Mouse (Mus musculus): ENCODE results near the gene Gm5105.

Gene Gm5105

GRCm38 (mm10) chr3:138069756-138070511 is 2.7 kb upstream of the Gm5105 start:
- no peak for DNase-seq (ENCODE audit: extremely low read depth, low read depth)

DNA sequence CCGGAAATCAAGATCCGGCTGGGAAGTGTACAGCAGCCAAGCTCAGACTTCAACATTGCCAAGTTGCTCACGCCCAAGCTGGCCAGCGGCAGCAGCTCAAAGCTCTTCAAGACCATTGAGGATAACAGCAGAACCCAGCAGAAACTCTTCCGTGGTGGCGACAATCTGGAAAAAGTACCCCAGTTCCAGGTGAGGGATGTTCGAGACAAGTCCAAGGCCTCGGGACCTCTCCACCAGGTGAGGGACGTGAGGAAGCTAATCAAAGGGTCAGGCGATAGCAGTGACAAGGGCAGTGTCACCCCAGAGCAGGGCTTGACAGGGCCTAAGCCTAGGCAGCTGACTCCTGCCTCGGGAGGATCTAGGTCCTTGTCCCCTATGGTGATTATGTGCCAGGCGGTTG is 915 bp upstream of the Gm5105 start:
- no peak for DNase-seq (ENCODE audit: extremely low read depth, low read depth)

DNA sequence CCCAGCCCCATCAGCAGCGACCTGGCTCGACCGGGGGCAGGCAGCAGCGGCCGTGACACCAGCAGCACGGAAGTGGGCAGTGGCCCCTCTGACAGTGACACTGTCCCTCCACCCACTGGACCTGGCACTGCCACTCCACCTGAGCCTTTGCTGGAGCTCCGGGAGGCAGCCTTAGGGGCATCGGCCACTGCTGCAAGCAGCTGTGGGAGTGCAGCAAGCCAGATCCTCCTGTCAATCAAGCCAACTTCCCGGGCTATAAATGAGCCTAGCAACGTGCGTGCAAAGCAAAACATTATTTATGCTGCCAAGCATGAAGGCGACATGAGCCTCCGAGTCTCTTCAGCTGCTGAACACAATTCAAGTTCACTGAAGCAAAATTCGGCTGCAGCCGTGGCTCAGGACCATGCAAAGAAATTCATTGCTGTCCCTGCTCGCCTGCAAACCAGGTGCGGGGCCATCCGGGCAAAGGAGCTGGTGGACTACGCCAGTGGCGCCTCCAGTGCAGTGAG is 786 bp downstream of the Gm5105 start:
- no peak for DNase-seq (ENCODE audit: extremely low read depth, low read depth)

DNA sequence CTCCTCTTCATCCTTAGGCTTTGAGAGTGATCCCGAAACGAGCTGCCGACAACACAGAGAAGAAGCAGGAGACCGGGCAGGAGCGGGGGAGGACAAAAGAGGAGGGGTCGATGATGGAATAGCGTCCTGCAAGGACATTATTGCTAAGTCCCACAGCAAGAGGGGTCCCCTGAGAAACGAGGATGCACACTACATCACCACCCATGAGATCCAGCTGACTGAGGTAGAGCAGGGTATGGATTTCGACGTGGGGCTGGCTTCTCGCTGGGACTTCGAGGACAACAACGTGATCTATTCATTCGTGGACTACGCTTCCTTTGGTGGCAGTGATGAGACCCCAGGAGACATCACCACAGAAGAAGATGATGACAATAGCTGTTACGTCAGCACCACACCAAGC is 1.3 kb downstream of the Gm5105 start:
- DNase-seq (ENCODE audit: extremely low read depth, low read depth) = no peak

DNA sequence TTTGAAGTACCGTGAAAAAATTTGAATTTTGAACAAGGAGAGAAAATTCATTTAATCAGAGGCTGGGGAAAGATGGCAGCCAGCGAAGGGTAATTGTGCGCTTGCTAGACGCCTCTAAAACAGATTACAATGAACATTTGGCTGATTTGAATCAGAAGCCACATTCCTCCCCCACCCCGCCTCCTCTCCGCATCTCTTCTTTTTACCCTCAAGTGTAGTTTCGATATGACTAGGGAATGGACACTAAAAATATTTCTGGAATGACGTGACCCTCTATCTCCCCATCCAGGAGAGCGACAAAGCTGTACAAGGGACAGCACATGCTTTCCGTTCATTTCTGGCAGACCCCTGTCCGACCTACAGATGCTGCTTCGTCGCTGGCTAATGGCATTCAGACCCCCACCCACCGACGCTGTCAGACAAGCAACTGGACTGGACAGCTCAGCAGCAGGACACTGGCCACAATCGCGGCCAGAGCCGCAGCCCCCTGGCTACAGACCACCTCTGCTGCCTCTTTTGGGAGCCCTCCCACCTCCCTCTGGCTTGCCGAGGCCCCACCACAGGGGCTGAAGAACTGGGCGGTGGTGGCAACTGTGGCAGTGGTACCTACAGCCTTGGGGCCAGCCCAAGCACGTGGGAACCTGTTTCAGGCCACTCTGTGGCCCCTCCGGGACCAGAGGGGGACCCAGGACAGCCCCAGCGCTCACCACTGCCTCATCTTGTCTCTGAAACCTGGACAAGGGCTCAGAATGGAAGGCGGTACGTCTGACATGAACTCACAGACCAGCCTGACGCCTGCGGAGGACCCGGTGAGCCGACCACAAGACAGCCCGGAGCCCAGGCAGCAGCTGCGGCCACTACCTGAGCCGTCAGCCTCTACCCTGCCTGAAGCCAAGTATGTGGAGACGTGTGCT is 2.2 kb downstream of the Gm5105 start, which contains the start of gene 1110002E22Rik:
Gene 1110002E22Rik, plus strand, starts transcription at position 321 of the 914 bp plus-strand sequence.
- DNase-seq (ENCODE audit: extremely low read depth, low read depth) = no peak

GRCm38 (mm10) chr3:138063731-138064329 is 3.4 kb downstream of the Gm5105 start:
- no peak for DNase-seq (ENCODE audit: extremely low read depth, low read depth)

DNA sequence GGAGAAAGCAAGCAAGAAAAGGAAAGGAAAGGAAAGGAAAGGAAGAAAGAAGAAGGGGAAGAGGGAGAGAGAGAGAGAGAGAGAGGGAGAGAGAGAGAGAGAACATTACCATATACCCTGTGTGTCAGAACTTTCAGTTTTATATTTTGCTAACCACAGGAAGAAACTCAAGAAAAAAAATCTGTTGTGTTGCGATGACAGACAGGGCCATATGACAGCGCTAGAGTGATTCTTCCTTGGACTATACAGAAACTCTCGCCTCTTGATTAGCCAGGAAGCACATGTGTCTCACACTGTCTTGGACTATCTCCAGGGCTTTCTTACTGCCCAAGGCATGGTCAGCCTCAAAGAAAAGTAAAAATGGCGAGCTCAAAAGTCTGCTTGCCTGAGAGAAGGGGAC is 4.5 kb downstream of the Gm5105 start:
- no peak for DNase-seq (ENCODE audit: extremely low read depth, low read depth)

DNA sequence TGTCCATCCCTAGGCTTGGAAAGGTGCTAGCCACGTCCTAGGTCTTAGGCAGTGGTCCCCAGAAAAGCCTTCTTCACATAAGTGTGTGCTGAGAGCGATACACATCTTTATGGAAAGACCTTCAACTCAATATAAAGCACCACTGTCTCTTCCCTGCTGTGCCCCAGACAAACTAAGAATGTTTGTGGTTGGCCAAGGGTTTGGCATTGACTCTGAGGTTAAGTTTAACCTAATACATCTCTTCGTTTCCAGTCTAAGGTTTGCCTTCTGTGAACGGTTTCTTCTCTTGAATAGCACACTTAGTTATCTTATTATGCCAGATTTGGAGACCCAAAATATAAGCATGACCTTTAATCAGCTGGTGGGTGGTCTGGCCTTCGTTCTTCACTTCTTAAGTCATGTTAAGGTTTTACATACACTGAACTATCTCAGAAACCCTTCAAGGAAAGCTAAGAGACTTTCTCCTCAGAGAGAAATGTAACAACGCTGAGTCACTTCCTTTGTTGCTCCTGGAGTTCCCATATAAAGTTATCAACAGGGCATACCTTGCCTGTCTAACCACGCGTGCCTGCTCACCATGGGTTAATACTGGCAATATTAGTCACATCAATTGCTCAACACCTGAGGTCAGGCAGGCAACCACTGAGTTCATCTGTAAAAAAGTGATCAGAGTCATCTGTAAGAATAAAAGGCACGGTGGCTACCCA is 5.8 kb downstream of the Gm5105 start:
- peak; percentile 49 for DNase-seq (ENCODE audit: extremely low read depth, low read depth)

- peak; percentile 19 for DNase-seq (ENCODE audit: extremely low read depth, low read depth)
Measured at GRCm38 (mm10) chr3:138060429-138060828, 6.8 kb downstream of the Gm5105 start.

DNA sequence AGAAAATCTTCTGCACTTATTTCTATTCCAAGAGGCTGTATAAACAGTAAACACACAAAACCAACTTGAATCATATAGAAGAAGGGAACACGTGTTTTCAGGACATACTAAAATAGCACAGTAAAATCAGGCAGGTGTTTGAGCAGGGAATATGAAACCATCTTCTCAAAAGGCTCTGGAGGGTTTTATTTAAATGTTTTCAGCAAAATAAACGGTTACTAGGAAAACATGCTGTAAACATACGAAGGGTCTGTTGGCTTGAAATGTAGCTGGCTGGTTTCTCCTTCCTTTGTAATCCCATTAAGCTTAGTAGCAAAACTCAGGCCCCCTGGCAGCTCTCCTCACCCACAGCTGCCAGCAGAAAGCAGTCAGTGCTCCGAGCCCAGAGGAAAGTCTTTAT is 9.0 kb downstream of the Gm5105 start:
- DNase-seq (ENCODE audit: extremely low read depth, low read depth) = no peak

DNA sequence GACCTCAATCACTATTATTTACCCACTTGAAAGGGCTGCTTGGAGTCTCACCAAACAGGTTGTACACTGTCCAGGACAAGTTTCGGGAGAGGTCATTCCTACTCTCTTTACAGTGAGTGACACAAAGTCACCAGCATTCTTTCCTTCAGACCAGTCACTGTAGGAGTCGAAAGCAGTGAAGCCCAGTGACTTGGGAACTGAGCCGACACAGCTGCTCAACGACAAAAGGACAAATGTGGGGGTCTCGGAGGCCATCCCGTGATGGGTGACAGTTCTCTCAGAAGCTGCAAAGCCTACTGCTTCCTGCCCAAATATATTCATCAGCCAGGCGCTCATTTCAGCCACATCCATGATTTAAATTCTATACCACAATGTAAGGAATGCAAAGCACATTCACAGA is 10.2 kb downstream of the Gm5105 start:
- DNase-seq (ENCODE audit: extremely low read depth, low read depth) = no peak

DNA sequence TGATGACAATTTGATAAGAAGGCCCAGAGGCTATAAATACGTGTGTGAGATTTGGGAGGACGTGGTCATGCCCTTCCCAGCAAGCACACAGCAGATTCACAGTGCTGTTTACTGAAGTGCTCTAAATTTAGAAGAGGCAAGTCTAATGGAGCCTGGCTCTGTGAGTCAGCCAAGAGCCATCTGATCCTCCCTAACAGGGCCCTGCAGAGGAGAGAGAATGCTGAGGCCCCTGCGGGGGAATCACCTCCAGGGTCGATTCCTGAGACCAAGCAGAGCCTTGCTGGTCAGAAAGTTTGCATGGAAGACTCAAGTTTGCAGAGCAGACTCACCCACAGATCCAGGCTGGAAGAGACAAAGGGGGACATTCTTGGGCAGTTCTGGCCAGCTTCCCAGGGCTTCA is 13.2 kb downstream of the Gm5105 start:
- no peak for DNase-seq (ENCODE audit: extremely low read depth, low read depth)

DNA sequence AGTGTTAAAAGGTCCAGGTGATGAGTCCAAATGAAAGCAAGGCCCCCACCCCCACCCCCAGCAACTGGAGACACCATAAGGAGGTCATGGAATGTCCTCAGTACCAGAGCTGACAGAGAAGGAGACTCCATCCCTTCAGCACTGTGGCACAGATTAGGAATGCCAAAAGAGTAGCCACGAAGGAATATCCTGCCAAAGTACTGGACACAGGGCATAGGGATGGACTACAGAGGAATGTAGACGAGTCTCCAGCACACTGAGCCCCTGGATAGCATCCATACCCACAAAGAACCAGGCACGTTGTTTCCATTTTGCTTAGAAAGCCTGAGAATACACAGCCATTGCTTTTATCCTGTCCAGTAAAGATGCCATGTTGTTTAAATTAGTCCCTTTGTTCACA is 15.8 kb downstream of the Gm5105 start:
- DNase-seq (ENCODE audit: extremely low read depth, low read depth) = no peak

GRCm38 (mm10) chr3:138050772-138051171 is 16.4 kb downstream of the Gm5105 start:
- DNase-seq (ENCODE audit: extremely low read depth, low read depth) = no peak

GRCm38 (mm10) chr3:138049555-138049954 is 17.6 kb downstream of the Gm5105 start:
- no peak for DNase-seq (ENCODE audit: extremely low read depth, low read depth)

DNA sequence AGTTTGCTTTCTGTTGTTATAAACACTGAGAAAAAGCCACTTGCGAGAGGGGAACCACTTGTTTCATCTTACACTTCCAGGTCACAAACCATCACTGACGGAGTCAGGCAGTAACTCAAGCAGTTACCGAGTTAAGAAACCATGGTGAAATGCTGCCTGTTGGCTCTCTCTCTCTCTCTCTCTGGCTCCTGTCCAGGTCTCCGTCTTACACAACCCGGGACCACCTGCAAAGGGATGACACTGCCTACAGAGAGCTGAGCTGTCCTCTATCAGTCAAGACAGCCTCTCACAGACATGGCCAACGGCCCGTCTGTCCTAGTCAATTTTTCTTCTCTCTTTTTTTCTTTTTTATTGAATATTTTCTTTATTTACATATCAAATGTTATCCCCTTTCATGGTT is 23.9 kb downstream of the Gm5105 start:
- no peak for DNase-seq (ENCODE audit: extremely low read depth, low read depth)

GRCm38 (mm10) chr3:138041591-138042301 is 25.4 kb downstream of the Gm5105 start:
- DNase-seq (ENCODE audit: extremely low read depth, low read depth) = no peak

- DNase-seq (ENCODE audit: extremely low read depth, low read depth) = no peak
Measured at GRCm38 (mm10) chr3:138040938-138041337, 26.2 kb downstream of the Gm5105 start.

GRCm38 (mm10) chr3:138033986-138034385 is 33.2 kb downstream of the Gm5105 start:
- DNase-seq (ENCODE audit: extremely low read depth, low read depth) = no peak

- DNase-seq (ENCODE audit: extremely low read depth, low read depth) = no peak
Measured at GRCm38 (mm10) chr3:138030563-138030962, 36.6 kb downstream of the Gm5105 start.

- DNase-seq (ENCODE audit: extremely low read depth, low read depth) = no peak
Measured at GRCm38 (mm10) chr3:138029351-138029750, 37.8 kb downstream of the Gm5105 start.
